Mouse (Mus musculus): ENCODE data around the gene Eps8l3. TPM values are rescaled to one million over a fixed set of nuclear protein-coding genes. Genes with fewer than 3 reads are reported as not detected.

Gene Eps8l3
- total RNA-seq, 2 experiments from 2014 or later = not detected

Other genes starting within 250 kb of the Eps8l3 start
- not detected for gene Gm10961, start 245.9 kb upstream of the Eps8l3 start, total RNA-seq (2021)
- 10 to 100 TPM; 31.1 to 33.5 TPM for gene Strip1, start 245.5 kb upstream of the Eps8l3 start, total RNA-seq (2021)
- 100 to 1,000 TPM; 230 to 232 TPM for gene Ahcyl1, start 180.7 kb upstream of the Eps8l3 start, total RNA-seq (2021)
- gene Csf1, start 116.8 kb upstream of the Eps8l3 start, total RNA-seq (2021) = 10 to 100 TPM; 14.2 to 27.4 TPM
- gene Gstm5, start 18.6 kb downstream of the Eps8l3 start, total RNA-seq (2021) = 10 to 100 TPM; 28.9 to 43.7 TPM
- 100 to 1,000 TPM; 143 to 157 TPM for gene Gstm7, start 54.6 kb downstream of the Eps8l3 start, total RNA-seq (2021)
- gene Gstm6, start 66.5 kb downstream of the Eps8l3 start, total RNA-seq (2021) = 1 to 10 TPM; 4.3 to 6.0 TPM
- not detected for gene Gstm3, start 92.1 kb downstream of the Eps8l3 start, total RNA-seq (2021)
- gene Gstm2, start 109.2 kb downstream of the Eps8l3 start, total RNA-seq (2021) = 100 to 1,000 TPM; 143 to 261 TPM
- gene Gstm1, start 140.7 kb downstream of the Eps8l3 start, total RNA-seq (2021) = 100 to 1,000 TPM; 325 to 425 TPM
- gene Gstm4, start 167.7 kb downstream of the Eps8l3 start, total RNA-seq (2021) = 10 to 100 TPM; 12.0 to 19.0 TPM
- 100 to 1,000 TPM; 133 to 143 TPM for gene Ampd2, start 209.4 kb downstream of the Eps8l3 start, total RNA-seq (2021)
- 10 to 100 TPM; 11.5 to 14.7 TPM for gene Gnat2, start 215.6 kb downstream of the Eps8l3 start, total RNA-seq (2021)

Measured in adrenal gland, postnatal 36 days (tissue).